Mouse (Mus musculus) bone marrow, adult 2 months (tissue): ENCODE data around the gene Tmem253. TPM values are rescaled to one million over a fixed set of nuclear protein-coding genes. Genes with fewer than 3 reads are reported as not detected.

Experiments
- H3K27ac ChIP-seq: fragments of 200-500 bp; 2 replicates; pipeline ENCODE4 v1.5.1; 2012; ENCODE audit warnings: low read depth, mild to moderate bottlenecking, control low read depth, inconsistent platforms, low read length; ENCODE audit not compliant: control insufficient read depth, poor library complexity, insufficient read depth
- H3K4me1 ChIP-seq: fragments of 200-500 bp; 2 replicates; pipeline ENCODE4 v1.6.1; 2011; ENCODE audit warnings: low read length; ENCODE audit not compliant: control insufficient read depth, insufficient read depth
- H3K4me3 ChIP-seq: fragments of 200-500 bp; replicated peaks from 2 replicates; pipeline ENCODE3; 2011; ENCODE audit warnings: mild to moderate bottlenecking, low read depth, low read length, control low read depth; ENCODE audit not compliant: control insufficient read depth
- CTCF ChIP-seq: fragments of 200-500 bp; IDR thresholded peaks from 2 replicates; pipeline ENCODE4 v1.5.1; 2011; ENCODE audit warnings: low read length, control low read depth; ENCODE audit not compliant: control insufficient read depth, insufficient read depth
- POLR2A ChIP-seq: fragments of 200-500 bp; IDR thresholded peaks from 2 replicates; pipeline ENCODE4 v1.6.1; 2011; ENCODE audit warnings: low read depth, mild to moderate bottlenecking, control low read depth, low read length, borderline replicate concordance; ENCODE audit not compliant: control insufficient read depth
- WGBS: fragments of 180-500 bp; shearing (Covaris S2); methylation state at CpG from one replicate; pipeline ENCODE4 v1.1.7; 2018; 5-methylcytosine and 5-hydroxymethylcytosine counted together
- polyA plus RNA-seq: library from polyadenylated mRNA; stranded (reverse); fragments of >200 nt; gene quantifications from 2 replicates; pipeline ENCODE4 v1.2.4, GENCODE M21; 2011; ENCODE audit warnings: low replicate concordance; ENCODE audit not compliant: missing spikeins, insufficient read depth, insufficient read length

Tmem253 gene
- not detected in 2 replicates for polyA plus RNA-seq

- TF ChIP-seq CTCF (no peak), POLR2A (no peak)
- Histone ChIP-seq H3K4me1 (no peaks in the 10 kb centered on the region; the same call in 1 of the 2 replicates), H3K4me3 (peak within 1 kb of the TSS; percentile 78), H3K27ac (no peak within 1 kb of the TSS)
- WGBS = 17% methylated on average over 6 of the region's 6 CpGs
These were observed at the start of gene Tmem253 for GRCm38 (mm10) chr14:52015445-52016100. Tmem253 (plus strand) TSS chr14:52015658.

- no peaks in the 10 kb centered on the region for H3K4me1 ChIP-seq
- 75% methylated on average over 3 of the region's 3 CpGs for WGBS
- TF ChIP-seq CTCF (no peak), POLR2A (no peak)
- no peak overlapping the region for H3K4me3 ChIP-seq
- no peak overlapping the region for H3K27ac ChIP-seq
These were observed 48.1 kb upstream of the Tmem253 start for GRCm38 (mm10) chr14:51967400-51967799.

- WGBS = 64% methylated on average over 3 of the region's 3 CpGs
- no peak for TF ChIP-seq CTCF
- TF ChIP-seq POLR2A = no peak
These were observed 36.2 kb upstream of the Tmem253 start for GRCm38 (mm10) chr14:51979252-51979651.

DNA sequence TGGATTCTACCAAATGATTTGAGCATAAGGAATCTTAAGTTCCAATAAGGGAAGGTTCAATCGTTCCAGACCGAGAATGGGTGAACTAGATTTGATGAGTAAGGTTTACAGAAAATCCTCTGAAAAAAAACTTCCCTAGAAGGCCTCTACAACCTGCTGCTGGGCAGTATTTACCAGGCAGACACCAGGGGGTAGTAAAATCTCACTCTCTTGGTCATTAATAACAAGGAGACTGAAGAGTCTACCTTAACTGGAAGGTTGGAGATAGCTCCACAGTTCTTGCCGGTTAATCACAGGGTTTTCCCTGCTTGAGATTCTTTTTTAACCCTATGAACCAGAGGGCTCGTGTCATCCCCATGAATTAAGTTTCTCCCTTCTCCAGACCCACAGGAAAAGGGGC lies 32.2 kb upstream of the Tmem253 start:
- Histone ChIP-seq H3K27ac (no peak overlapping the region), H3K4me3 (no peak overlapping the region), H3K4me1 (no peaks in the 10 kb centered on the region; the same call in 1 of the 2 replicates)
- no peak for TF ChIP-seq POLR2A
- no peak for TF ChIP-seq CTCF
- WGBS = 69% methylated on average over 4 of the region's 4 CpGs

More at GRCm38 (mm10) chr14:51979252-51979651, 36.2 kb upstream of the Tmem253 start:
- no peak overlapping the region for H3K4me3 ChIP-seq
- H3K27ac ChIP-seq = no peak overlapping the region
- no peaks in the 10 kb centered on the region for H3K4me1 ChIP-seq

DNA sequence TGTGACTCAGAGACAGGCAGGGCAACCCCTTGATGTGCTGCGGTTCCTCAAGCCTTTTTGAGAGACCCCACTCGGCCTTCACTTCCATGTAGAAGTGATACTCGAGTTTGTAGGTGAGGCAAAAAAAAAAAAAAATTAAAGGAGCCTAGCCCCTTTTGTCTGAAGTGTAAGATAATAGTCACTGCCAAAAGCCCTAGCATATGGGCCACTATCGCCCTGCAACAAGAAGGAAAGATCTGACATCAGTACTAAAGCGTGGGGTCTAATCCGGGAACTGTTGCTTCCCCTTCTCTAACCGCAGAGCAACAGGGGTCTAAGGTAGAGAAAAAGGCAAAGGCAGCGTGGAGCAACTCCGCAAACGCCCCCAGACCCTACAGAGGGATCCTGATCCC lies 31.6 kb upstream of the Tmem253 start:
- Histone ChIP-seq H3K4me3 (no peak overlapping the region), H3K4me1 (no peaks in the 10 kb centered on the region; the same call in 1 of the 2 replicates), H3K27ac (no peak overlapping the region)
- WGBS = 5% methylated on average over 10 of the region's 10 CpGs
- no peak for TF ChIP-seq CTCF
- TF ChIP-seq POLR2A = no peak

- no peak within 1 kb of the TSS for H3K27ac ChIP-seq
- TF ChIP-seq CTCF = no peak
- TF ChIP-seq POLR2A = no peak
- WGBS = under 1% methylated on average over 74 of the region's 74 CpGs
- peak within 1 kb of the TSS; percentile 54 for H3K4me3 ChIP-seq
- no peaks in the 10 kb centered on the region; the same call in 1 of the 2 replicates for H3K4me1 ChIP-seq
These were observed 30.9 kb upstream of the Tmem253 start, which contains the start of gene Arhgef40 for GRCm38 (mm10) chr14:51984247-51985231. Arhgef40 (plus strand) TSS chr14:51984719.

- TF ChIP-seq CTCF = no peak
- TF ChIP-seq POLR2A = peak; percentile 13; the same call in 1 of the 2 replicates
- no peak overlapping the region for H3K27ac ChIP-seq
- WGBS = 3% methylated on average over 27 of the region's 27 CpGs
- peak overlapping the region; percentile 54 for H3K4me3 ChIP-seq
- H3K4me1 ChIP-seq = no peaks in the 10 kb centered on the region; the same call in 1 of the 2 replicates
These were observed 29.9 kb upstream of the Tmem253 start for GRCm38 (mm10) chr14:51985301-51986152.

GRCm38 (mm10) chr14:51986153-51986505 lies 29.3 kb upstream of the Tmem253 start:
- no peak overlapping the region for H3K27ac ChIP-seq
- 11% methylated on average over 7 of the region's 7 CpGs for WGBS
- no peaks in the 10 kb centered on the region; the same call in 1 of the 2 replicates for H3K4me1 ChIP-seq
- no peak for TF ChIP-seq CTCF
- TF ChIP-seq POLR2A = no peak
- peak overlapping the region; percentile 54 for H3K4me3 ChIP-seq
